Mouse (Mus musculus) embryonic facial prominence, embryonic 10.5 days (tissue): ENCODE results near the gene Stum. TPM values are rescaled to one million over a fixed set of nuclear protein-coding genes. Genes with fewer than 3 reads are reported as not detected.

Experiments used
- DNase-seq: peaks from one replicate; pipeline ENCODE4 v3.0.0-alpha.2; 2017; ENCODE audit warnings: low spot score
- H3K27ac ChIP-seq: fragments of 300-500 bp; sonication (generic); replicated peaks from 2 replicates; pipeline ENCODE4 v1.5.1; 2016; ENCODE audit warnings: mild to moderate bottlenecking
- H3K27me3 ChIP-seq: fragments of 300-500 bp; sonication (generic); replicated peaks from 2 replicates; pipeline ENCODE4 v1.6.1; 2016; ENCODE audit warnings: low read depth, mild to moderate bottlenecking; ENCODE audit not compliant: poor library complexity, severe bottlenecking
- H3K36me3 ChIP-seq: fragments of 300-500 bp; sonication (generic); replicated peaks from 2 replicates; pipeline ENCODE4 v1.6.1; 2016; ENCODE audit warnings: mild to moderate bottlenecking, moderate library complexity
- H3K4me1 ChIP-seq: fragments of 300-500 bp; sonication (generic); 2 replicates; pipeline ENCODE4 v1.6.1; 2016
- H3K4me3 ChIP-seq: fragments of 300-500 bp; sonication (generic); 2 replicates; pipeline ENCODE4 v1.5.1; 2016; ENCODE audit warnings: mild to moderate bottlenecking, moderate library complexity
- H3K9me3 ChIP-seq: fragments of 300-500 bp; sonication (generic); 2 replicates; pipeline ENCODE4 v1.6.1; 2016; ENCODE audit warnings: mild to moderate bottlenecking
- WGBS: fragments of 180-500 bp; shearing (Covaris S2); methylation state at CpG from one replicate; pipeline ENCODE4 v1.1.7; 2016; 5-methylcytosine and 5-hydroxymethylcytosine counted together
- polyA plus RNA-seq: library from polyadenylated mRNA; unstranded; fragments of >200 nt; fragmentation: Nextera tagmentation; extraction: Ambion mirVana; gene quantifications from 2 replicates; pipeline ENCODE4 v1.2.1, GENCODE M21; 2016

Gene Stum
- polyA plus RNA-seq, 1 experiment from 2014 or later: 1.1 TPM

DNA sequence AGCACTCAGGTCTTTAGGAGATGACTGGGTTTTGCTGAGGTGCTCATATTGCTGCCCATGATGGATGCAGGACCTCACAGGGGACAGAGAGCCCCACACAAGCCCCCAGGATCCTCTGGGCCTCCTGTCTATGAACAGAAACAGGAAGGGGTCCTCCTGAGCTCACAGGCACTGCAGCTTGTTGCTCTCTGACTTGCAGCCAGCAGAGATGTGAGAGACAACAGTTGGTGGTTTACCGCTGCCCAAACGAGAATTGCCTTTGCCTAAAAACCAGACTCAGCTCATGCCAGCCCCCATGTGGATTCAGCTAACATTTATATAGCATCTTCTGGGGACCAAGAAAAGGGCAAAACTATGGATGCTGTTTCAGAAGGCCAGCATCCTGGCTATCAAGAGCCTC lies 33.7 kb downstream of the Stum start:
- peaks cover 8% of the 10 kb centered on the region; the same call in 1 of the 2 replicates for H3K27me3 ChIP-seq
- no peak for DNase-seq
- no peaks in the 10 kb centered on the region for H3K9me3 ChIP-seq
- WGBS: 68% methylated on average over 2 of the region's 2 CpGs
- no peak overlapping the region for H3K27ac ChIP-seq
- no peak overlapping the region for H3K4me3 ChIP-seq
- no peaks in the 10 kb centered on the region for H3K36me3 ChIP-seq
- H3K4me1 ChIP-seq: peaks cover 6% of the 10 kb centered on the region; the same call in 1 of the 2 replicates

GRCm38 (mm10) chr1:180444411-180444810 lies 38.9 kb downstream of the Stum start:
- 57% methylated on average over 3 of the region's 3 CpGs for WGBS
- no peak for DNase-seq
- no peak overlapping the region for H3K4me3 ChIP-seq
- H3K27ac ChIP-seq: no peak overlapping the region
- no peaks in the 10 kb centered on the region for H3K36me3 ChIP-seq
- H3K27me3 ChIP-seq: 0 out of 2 replicates have a peak, but pooled peaks cover under 1% of the 10 kb centered on the region
- H3K4me1 ChIP-seq: peaks cover 6% of the 10 kb centered on the region; the same call in 1 of the 2 replicates
- no peaks in the 10 kb centered on the region for H3K9me3 ChIP-seq

DNA sequence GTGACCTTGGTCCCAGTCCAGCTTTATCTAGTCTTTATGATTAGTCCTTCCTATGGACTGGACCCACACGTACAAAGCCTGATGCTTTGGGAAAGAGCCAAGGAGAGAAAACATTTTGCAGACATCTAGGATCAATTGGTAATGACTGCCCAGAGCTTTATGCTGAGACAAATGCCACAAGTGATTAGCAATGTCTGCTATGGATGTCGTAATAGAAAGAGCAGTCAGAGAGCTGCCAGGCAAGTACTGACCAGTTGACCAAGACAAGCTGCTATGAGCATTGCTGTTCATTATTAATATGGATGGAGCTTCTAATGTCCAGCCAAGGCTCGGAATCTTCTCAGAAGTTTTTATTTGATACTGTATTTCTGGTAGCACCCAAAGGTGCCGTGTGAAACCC lies 43.8 kb downstream of the Stum start:
- no peak for DNase-seq
- 0 out of 2 replicates have a peak, but pooled peaks cover 6% of the 10 kb centered on the region for H3K27me3 ChIP-seq
- H3K27ac ChIP-seq: no peak overlapping the region
- 83% methylated on average over 4 of the region's 4 CpGs for WGBS
- peaks cover 9% of the 10 kb centered on the region for H3K4me1 ChIP-seq
- no peaks in the 10 kb centered on the region for H3K36me3 ChIP-seq
- no peak overlapping the region for H3K4me3 ChIP-seq
- no peaks in the 10 kb centered on the region for H3K9me3 ChIP-seq

GRCm38 (mm10) chr1:180434925-180435324 lies 48.4 kb downstream of the Stum start:
- Histone ChIP-seq H3K27me3 (peaks cover 15% of the 10 kb centered on the region; the same call in 1 of the 2 replicates), H3K27ac (no peak overlapping the region; the same call in 1 of the 2 replicates), H3K36me3 (no peaks in the 10 kb centered on the region), H3K4me1 (peaks cover 33% of the 10 kb centered on the region), H3K9me3 (no peaks in the 10 kb centered on the region), H3K4me3 (peak overlapping the region; percentile 20; the same call in 1 of the 2 replicates)
- peak; percentile 55 for DNase-seq
- WGBS: 6% methylated on average over 9 of the region's 9 CpGs

DNA sequence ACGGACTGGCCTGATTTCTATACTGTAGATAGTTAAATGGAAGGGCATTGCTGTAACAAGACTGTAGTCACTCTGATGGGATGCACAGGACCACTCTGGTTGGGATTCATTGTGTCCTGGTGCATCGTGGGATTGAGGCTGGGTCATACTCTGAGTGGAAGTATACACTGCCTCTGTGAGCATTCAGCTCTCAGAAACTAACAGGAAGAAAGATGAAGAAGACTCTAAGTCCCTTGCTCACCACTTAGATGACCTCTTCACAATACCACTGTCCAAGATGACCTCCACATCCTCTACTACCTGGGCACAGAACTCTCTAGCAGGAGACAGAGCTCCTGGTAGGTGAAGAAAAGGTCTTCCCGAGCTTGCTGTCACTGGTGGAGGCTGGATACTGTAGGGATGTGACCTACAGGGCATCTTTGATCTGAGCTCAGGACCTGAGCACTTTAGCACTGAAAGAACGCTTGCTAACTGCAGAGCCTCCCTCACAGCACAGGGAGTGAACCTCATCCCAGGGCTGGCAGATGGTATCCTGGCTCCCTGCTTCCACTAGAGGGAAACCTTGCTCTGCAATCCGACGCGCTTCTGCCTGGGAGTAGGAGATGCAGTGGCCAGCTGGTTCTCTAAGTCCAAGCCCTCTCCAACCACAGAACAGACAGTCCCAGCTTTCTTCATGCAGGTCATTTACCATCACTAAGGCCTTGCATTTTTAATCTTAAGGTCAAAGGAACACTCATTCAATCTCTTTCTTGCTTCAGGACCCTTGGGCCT lies 49.3 kb downstream of the Stum start:
- Histone ChIP-seq H3K36me3 (no peaks in the 10 kb centered on the region), H3K4me1 (peaks cover 33% of the 10 kb centered on the region), H3K27me3 (peaks cover 15% of the 10 kb centered on the region; the same call in 1 of the 2 replicates), H3K27ac (peak overlapping the region; percentile 83; the same call in 1 of the 2 replicates), H3K4me3 (no peak overlapping the region; the same call in 1 of the 2 replicates), H3K9me3 (no peaks in the 10 kb centered on the region)
- WGBS: 19% methylated on average over 7 of the region's 7 CpGs
- peak; percentile 83 for DNase-seq

DNA sequence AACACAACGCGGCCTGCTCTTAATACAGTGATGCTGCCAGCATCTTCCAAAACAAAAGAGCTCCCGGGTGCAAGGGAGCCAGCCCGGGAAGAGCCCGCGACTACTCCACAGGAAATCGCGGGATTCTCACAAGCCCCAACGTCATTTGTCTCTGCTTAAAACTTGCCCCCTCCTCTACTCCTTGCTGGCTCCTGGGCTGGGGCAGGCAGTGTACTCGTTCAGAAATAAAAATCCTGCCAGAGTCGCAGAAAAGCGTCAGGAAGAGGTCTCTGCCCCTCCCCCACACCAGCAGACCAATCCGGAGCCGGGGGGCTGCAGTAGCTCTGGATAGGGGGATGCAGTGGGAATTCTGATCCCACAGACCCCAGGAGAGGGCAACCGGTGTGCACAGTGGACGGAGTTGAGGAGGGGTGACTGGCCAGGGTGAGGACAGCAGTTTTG lies 50.2 kb downstream of the Stum start:
- Histone ChIP-seq H3K27ac (peak overlapping the region; percentile 83), H3K27me3 (peaks cover 15% of the 10 kb centered on the region; the same call in 1 of the 2 replicates), H3K4me3 (peak overlapping the region; percentile 56), H3K36me3 (no peaks in the 10 kb centered on the region), H3K9me3 (no peaks in the 10 kb centered on the region), H3K4me1 (peaks cover 34% of the 10 kb centered on the region)
- peak; percentile 80 for DNase-seq
- WGBS: 1% methylated on average over 16 of the region's 16 CpGs

DNA sequence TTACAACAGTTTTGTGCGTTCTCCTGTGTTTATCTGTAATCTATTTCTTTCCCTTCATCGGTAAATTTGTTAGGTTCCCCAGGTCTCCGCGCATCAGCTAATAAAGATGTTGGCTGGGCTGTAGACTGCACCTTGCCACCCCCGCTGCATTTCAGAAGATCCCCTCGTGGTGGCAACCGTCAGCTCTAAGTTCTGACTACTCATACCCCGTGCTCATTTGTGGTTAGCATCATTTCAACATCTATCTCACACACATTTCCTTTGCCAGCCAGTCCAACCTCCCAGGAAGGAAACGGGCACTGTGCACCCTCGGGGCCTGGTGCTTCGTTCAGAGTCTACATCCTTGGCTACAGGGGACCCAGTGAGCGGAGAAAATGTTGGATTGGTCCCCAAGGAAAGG lies 51.5 kb downstream of the Stum start:
- Histone ChIP-seq H3K27me3 (peaks cover 15% of the 10 kb centered on the region; the same call in 1 of the 2 replicates), H3K4me3 (no peak overlapping the region), H3K36me3 (no peaks in the 10 kb centered on the region), H3K9me3 (no peaks in the 10 kb centered on the region), H3K4me1 (peaks cover 39% of the 10 kb centered on the region), H3K27ac (no peak overlapping the region)
- no peak for DNase-seq
- WGBS: 75% methylated on average over 12 of the region's 12 CpGs

- Histone ChIP-seq H3K27ac (no peak overlapping the region), H3K9me3 (no peaks in the 10 kb centered on the region), H3K36me3 (no peaks in the 10 kb centered on the region), H3K27me3 (peaks cover 12% of the 10 kb centered on the region; the same call in 1 of the 2 replicates), H3K4me1 (peaks cover 34% of the 10 kb centered on the region), H3K4me3 (no peak overlapping the region)
- WGBS: 77% methylated on average over 5 of the region's 5 CpGs
- DNase-seq: no peak
Measured at GRCm38 (mm10) chr1:180429819-180430218, 53.5 kb downstream of the Stum start.

GRCm38 (mm10) chr1:180428871-180429270 lies 54.4 kb downstream of the Stum start:
- H3K27me3 ChIP-seq: peaks cover 9% of the 10 kb centered on the region; the same call in 1 of the 2 replicates
- peaks cover 28% of the 10 kb centered on the region for H3K4me1 ChIP-seq
- no peaks in the 10 kb centered on the region for H3K36me3 ChIP-seq
- no peak for DNase-seq
- WGBS: 86% methylated on average over 8 of the region's 8 CpGs
- no peaks in the 10 kb centered on the region for H3K9me3 ChIP-seq
- H3K27ac ChIP-seq: no peak overlapping the region
- no peak overlapping the region for H3K4me3 ChIP-seq

DNA sequence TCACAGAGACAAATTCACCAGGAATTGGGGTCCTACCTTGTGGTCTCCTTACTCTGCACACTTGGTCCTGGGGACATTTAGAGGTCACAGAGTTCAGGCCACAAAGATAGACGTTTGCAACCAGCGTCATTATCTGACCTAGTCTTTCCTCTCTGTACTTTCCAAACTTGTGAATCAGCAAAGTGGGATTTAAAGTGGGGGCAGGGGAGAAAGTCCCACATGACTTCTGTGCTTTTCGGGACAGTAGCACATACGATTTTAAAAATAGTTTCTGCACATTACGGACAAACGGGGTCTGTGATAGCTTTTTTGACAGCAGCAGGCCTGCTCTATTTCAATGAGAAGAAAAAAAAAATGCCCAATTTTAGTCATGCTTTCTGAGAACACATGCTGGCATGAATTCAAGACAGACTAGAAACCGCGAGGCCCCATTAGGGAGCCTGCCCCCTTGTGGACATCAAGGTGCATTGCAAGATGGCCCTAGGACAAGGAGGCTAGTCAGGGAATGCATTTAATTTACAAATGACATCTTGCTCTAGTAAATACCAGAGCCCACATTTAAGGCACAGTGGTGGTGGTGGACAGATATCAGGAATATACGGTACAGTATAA lies 55.1 kb downstream of the Stum start:
- Histone ChIP-seq H3K27ac (no peak overlapping the region), H3K4me1 (peaks cover 25% of the 10 kb centered on the region), H3K36me3 (no peaks in the 10 kb centered on the region), H3K27me3 (peaks cover 9% of the 10 kb centered on the region; the same call in 1 of the 2 replicates), H3K4me3 (no peak overlapping the region), H3K9me3 (no peaks in the 10 kb centered on the region)
- peak; percentile 72 for DNase-seq
- WGBS: 35% methylated on average over 9 of the region's 9 CpGs

GRCm38 (mm10) chr1:180427685-180428084 lies 55.6 kb downstream of the Stum start:
- H3K27ac ChIP-seq: no peak overlapping the region
- no peak for DNase-seq
- no peak overlapping the region for H3K4me3 ChIP-seq
- 69% methylated on average over 10 of the region's 10 CpGs for WGBS
- peaks cover 22% of the 10 kb centered on the region for H3K4me1 ChIP-seq
- H3K9me3 ChIP-seq: no peaks in the 10 kb centered on the region
- no peaks in the 10 kb centered on the region for H3K36me3 ChIP-seq
- H3K27me3 ChIP-seq: peaks cover 9% of the 10 kb centered on the region; the same call in 1 of the 2 replicates

DNA sequence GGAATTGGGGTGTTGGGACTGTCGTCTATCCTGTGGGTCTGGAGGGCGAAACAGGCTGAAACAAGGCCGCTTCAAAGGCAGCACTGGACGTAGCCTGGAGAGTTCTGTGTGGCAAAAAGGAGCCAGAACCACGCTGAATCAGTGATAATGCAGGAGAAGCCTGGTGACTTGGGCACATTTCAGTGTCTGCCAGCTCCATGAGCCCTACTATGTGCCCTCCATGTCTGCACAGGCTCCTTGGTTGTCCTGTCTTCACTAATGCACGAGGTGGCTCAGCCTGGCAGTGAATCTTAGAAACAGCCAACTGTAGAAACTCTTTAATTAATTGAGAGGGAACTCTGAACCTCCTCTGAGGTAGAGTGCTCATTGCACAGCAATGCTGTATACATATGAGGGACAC lies 56.9 kb downstream of the Stum start:
- no peak overlapping the region; the same call in 1 of the 2 replicates for H3K27ac ChIP-seq
- no peak overlapping the region for H3K4me3 ChIP-seq
- no peaks in the 10 kb centered on the region for H3K27me3 ChIP-seq
- no peaks in the 10 kb centered on the region; the same call in 1 of the 2 replicates for H3K36me3 ChIP-seq
- no peaks in the 10 kb centered on the region for H3K9me3 ChIP-seq
- no peak for DNase-seq
- 80% methylated on average over 6 of the region's 6 CpGs for WGBS
- peaks cover 28% of the 10 kb centered on the region for H3K4me1 ChIP-seq
